Mouse (Mus musculus) bone marrow, adult 2 months (tissue): Measurements from ENCODE around the gene Cadm2. TPM values are rescaled to one million over a fixed set of nuclear protein-coding genes. Genes with fewer than 3 reads are reported as not detected.

ENCODE experiments used
- H3K27ac ChIP-seq: fragments of 200-500 bp; 2 replicates; pipeline ENCODE4 v1.5.1; 2012; ENCODE audit warnings: low read depth, mild to moderate bottlenecking, control low read depth, inconsistent platforms, low read length; ENCODE audit not compliant: control insufficient read depth, poor library complexity, insufficient read depth
- H3K4me1 ChIP-seq: fragments of 200-500 bp; 2 replicates; pipeline ENCODE4 v1.6.1; 2011; ENCODE audit warnings: low read length; ENCODE audit not compliant: control insufficient read depth, insufficient read depth
- H3K4me3 ChIP-seq: fragments of 200-500 bp; replicated peaks from 2 replicates; pipeline ENCODE3; 2011; ENCODE audit warnings: mild to moderate bottlenecking, low read depth, low read length, control low read depth; ENCODE audit not compliant: control insufficient read depth
- CTCF ChIP-seq: fragments of 200-500 bp; IDR thresholded peaks from 2 replicates; pipeline ENCODE4 v1.5.1; 2011; ENCODE audit warnings: low read length, control low read depth; ENCODE audit not compliant: control insufficient read depth, insufficient read depth
- POLR2A ChIP-seq: fragments of 200-500 bp; IDR thresholded peaks from 2 replicates; pipeline ENCODE4 v1.6.1; 2011; ENCODE audit warnings: low read depth, mild to moderate bottlenecking, control low read depth, low read length, borderline replicate concordance; ENCODE audit not compliant: control insufficient read depth
- WGBS: fragments of 180-500 bp; shearing (Covaris S2); methylation state at CpG from one replicate; pipeline ENCODE4 v1.1.7; 2018; 5-methylcytosine and 5-hydroxymethylcytosine counted together
- polyA plus RNA-seq: library from polyadenylated mRNA; stranded (reverse); fragments of >200 nt; gene quantifications from 2 replicates; pipeline ENCODE4 v1.2.4, GENCODE M21; 2011; ENCODE audit warnings: low replicate concordance; ENCODE audit not compliant: missing spikeins, insufficient read depth, insufficient read length

The Cadm2 gene
- polyA plus RNA-seq, 1 experiment: not detected

DNA sequence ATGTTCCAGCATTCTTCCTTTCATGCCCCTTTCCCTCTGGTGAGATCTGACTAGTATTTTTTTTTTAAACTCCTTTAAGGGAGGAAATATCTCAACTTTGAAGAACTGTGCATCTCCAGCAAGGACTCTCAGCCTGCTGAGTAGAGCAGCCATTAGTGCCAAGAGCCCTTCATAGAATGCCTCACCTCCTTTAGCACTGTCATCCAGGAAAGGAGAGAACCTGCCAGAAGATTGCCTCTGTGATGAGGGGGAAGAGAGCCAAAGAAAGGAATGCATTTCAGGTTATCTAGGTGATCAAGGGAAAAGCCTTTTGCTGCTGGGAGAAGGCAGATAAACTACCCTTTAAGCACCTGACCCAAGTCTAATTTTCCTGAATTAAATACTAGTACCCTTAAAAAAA lies 943.5 kb downstream of the Cadm2 start:
- Histone ChIP-seq H3K4me1 (no peaks in the 10 kb centered on the region), H3K4me3 (no peak overlapping the region), H3K27ac (no peak overlapping the region)
- TF ChIP-seq CTCF (no peak), POLR2A (no peak)

DNA sequence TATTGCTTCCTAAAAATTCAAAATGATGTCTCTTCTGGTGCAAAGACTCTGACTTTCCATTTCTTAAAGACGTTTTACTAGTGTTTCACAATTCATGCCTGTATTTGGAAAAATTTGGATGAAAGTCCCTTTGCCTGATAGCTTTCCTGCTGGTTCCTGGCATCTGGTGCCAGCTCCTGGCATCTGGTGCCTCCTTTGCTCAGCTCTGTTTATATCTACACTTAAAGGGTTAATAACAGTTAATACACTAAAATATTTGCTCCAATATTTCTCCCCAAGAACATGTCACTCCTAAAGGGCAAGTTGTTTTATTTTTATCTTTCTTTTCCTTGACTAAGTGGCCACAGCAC lies 969.7 kb downstream of the Cadm2 start:
- Histone ChIP-seq H3K4me3 (no peak overlapping the region), H3K4me1 (no peaks in the 10 kb centered on the region), H3K27ac (no peak overlapping the region)
- no peak for TF ChIP-seq POLR2A
- TF ChIP-seq CTCF: no peak
- 58% methylated on average over 1 of the region's 1 CpGs for WGBS

DNA sequence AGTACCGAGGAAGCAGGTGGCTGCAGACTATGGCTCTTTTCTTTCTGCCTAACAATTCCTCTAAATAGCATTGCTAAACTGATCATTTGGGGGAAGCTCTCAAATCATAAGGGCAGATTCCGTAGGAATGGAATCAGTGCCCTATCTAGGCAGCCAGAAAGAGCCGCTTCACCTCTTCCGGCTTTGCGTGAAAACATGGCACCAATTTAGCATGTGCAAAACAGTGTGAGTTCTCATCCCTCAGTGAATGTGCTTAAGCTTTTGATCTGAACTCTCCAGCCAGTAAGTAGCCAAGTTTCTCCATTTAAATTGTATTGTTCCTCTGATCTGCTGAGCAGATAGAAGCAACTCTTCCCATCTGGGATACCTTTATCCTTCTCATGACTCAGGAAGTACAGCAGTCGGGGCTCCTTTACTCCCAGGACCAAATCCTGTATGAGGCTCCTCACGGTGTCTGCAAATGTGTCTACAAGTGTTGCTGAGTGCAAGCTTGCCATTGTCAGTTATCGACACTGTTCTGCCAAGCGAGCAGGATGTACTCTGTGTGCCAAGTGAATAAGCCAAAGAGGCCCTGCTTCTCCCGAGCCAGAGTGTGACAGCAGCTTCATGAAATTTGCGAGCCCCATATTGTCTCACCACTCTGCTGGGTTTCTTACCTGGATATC lies 970.2 kb downstream of the Cadm2 start:
- Histone ChIP-seq H3K4me1 (no peaks in the 10 kb centered on the region), H3K27ac (no peak overlapping the region), H3K4me3 (no peak overlapping the region)
- WGBS: 80% methylated on average over 11 of the region's 11 CpGs
- TF ChIP-seq POLR2A: no peak
- TF ChIP-seq CTCF: no peak

DNA sequence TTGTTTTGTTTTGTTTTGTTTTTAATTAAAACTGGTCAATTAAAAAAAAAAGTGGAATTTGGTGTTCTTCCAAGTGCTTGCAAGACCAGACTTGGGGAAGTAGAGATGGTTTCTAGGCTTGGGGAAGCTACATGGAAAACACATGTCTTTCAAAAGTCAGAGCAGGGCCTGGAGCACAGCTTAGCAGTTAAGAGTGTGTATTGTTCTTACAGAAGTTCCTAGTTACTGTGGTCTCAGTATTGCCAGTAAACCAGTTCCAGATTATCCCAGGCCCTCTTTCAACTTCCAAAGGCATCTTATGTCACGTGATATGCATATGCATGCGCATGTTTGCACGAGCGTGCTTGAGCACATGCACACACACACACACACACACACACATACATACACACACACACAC lies 972.9 kb downstream of the Cadm2 start:
- Histone ChIP-seq H3K4me3 (no peak overlapping the region), H3K27ac (no peak overlapping the region), H3K4me1 (no peaks in the 10 kb centered on the region)
- 75% methylated on average over 4 of the region's 4 CpGs for WGBS
- TF ChIP-seq POLR2A: no peak
- TF ChIP-seq CTCF: no peak

DNA sequence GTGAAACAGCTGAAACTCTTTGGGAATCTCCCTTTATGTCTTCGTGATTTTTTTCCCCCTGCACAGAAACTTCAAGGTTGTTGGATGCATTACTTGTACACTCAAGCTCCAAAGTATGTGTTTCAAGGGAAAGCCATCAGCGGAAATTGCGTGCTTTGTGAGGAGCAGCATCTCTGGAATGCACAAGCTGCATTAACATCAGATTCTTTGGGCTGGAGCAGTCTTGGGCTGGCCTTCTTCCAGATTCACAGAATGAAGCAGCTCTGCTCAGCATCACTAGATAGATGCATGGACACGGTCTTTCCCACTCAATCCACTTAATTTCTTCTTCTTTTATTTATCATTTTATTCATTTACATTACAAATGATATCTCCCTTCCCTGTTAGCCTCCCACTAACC lies 977.1 kb downstream of the Cadm2 start:
- no peak overlapping the region for H3K4me3 ChIP-seq
- no peak for TF ChIP-seq POLR2A
- no peak for TF ChIP-seq CTCF
- no peak overlapping the region for H3K27ac ChIP-seq
- 74% methylated on average over 4 of the region's 4 CpGs for WGBS
- no peaks in the 10 kb centered on the region for H3K4me1 ChIP-seq

DNA sequence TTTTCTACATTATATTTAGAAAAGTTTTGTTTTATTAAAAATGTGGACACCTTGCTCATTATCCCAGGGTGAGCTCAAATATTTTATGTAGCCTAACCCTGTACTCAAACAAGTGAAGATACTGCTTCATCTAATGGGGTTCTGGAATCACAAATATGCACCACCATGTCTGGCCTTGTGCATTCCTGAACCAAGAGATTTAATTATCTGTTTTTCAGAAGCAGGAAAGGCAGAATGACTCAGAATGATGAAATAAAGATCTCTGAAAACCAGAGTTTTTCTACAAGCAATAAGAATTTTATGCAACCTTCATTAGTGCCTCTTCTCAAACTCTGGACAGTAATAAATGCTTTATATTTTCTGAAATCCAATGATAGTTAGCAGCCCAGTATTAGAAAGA lies 993.2 kb downstream of the Cadm2 start:
- no peak overlapping the region for H3K4me3 ChIP-seq
- no peaks in the 10 kb centered on the region for H3K4me1 ChIP-seq
- TF ChIP-seq CTCF (no peak), POLR2A (no peak)
- no peak overlapping the region for H3K27ac ChIP-seq

DNA sequence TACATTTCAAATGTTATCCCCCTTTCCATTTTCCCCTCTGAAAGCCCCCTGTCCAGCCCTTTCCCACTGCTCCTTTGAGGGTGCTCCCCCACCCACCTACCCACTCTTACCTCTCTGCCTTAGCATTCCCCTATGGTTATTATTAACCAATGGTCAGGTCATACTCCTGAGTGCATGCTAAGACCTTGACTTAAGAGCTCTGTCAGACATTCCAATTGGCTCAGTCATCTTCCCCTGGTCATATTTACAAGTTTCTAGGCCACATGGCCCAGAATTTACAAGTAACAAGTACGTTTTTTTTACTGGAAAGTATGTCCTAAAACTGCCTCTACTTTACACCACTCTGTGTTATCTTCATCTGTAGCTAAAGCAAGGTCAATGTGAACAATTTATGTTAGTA lies 998.3 kb downstream of the Cadm2 start:
- H3K4me3 ChIP-seq: no peak overlapping the region
- no peaks in the 10 kb centered on the region for H3K4me1 ChIP-seq
- TF ChIP-seq POLR2A (no peak), CTCF (no peak)
- WGBS: 18% methylated on average over 1 of the region's 1 CpGs
- no peak overlapping the region for H3K27ac ChIP-seq

DNA sequence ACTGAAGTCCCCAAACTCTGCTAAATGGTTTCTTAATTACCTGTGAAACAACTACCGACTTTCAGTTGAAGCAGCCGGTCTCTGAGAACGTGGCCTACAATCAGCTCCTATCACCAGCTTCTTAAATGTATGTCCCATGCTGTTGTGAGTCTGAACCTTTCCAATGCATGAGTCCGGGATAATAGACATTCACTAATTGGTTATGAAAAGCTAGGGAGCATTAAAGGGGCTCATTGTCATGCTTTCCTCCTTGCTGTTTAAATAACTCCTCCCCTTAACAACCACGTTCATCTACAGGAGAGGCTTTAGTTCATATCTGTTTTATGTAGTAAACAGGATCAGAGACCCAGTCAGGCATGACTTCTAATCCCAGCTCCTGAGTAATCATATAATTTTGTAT lies 1008.1 kb downstream of the Cadm2 start:
- TF ChIP-seq CTCF: no peak
- no peak for TF ChIP-seq POLR2A
- Histone ChIP-seq H3K4me1 (no peaks in the 10 kb centered on the region), H3K4me3 (no peak overlapping the region), H3K27ac (no peak overlapping the region)
- WGBS: 79% methylated on average over 5 of the region's 5 CpGs
